Mouse (Mus musculus): ENCODE data around the gene Tsc2.

Tsc2 gene

GRCm38 (mm10) chr17:24646381-24646780 lies 14.0 kb upstream of the Tsc2 start:
- no peak for DNase-seq

DNA sequence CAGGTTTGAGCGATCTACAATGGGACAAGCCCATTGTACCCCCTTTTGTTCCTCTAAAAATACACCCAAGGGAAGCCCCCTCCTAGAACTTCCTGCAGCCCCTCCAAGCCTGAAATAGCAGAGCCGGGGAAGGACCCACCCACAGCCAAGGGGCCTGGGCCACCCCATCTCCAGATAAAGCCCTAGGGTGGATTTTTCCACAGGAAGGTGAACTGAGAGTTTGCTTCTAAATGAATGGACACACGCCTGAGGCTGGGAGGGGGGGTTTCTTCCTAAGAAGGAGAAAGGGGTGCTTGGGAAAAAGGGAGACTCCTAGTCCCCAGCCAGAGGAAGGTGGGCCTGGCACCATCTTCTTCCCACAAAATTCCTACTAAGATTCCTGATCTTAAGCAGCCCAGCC lies 13.5 kb upstream of the Tsc2 start:
- no peak for DNase-seq

DNA sequence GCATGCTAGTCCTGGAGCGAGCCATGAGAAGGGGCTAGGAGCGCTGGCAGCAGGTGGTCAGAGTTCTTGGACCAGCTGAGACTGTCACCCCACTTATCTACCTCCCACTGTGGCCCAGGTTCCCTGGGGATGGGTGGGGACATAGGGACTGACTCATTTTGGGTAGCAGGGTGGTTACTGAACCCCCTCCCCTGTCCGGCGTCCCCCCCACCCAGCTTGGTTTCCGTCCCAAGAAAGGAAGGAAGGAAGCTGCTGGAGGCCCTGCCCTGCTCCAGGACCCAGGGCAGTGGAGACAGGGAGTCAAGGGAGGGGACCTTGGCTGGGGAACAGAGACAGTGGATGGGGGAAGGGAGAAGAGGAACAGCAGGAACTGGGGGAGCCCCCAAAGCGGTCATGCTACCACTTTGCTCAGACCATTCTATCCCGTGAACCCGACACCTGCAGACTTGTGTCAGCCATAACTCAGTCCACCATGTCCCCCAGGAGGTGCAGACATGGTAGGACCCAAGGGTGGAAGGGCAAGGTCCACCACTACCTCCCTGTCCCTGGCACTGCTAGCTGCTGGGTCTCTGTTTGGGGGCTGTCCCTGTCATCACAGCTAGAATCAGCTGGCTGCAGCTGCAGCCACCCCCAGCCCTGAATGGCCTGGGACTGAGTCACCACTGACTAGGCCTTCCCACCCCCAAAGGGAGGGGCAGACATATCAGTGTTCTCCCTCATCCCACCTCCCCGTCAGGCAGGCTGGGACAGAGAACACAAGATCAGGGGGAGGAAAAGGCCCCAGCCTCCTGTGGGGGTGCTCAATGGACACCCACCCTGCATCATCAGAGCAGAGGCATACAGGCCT lies 12.7 kb upstream of the Tsc2 start:
- no peak for DNase-seq

DNA sequence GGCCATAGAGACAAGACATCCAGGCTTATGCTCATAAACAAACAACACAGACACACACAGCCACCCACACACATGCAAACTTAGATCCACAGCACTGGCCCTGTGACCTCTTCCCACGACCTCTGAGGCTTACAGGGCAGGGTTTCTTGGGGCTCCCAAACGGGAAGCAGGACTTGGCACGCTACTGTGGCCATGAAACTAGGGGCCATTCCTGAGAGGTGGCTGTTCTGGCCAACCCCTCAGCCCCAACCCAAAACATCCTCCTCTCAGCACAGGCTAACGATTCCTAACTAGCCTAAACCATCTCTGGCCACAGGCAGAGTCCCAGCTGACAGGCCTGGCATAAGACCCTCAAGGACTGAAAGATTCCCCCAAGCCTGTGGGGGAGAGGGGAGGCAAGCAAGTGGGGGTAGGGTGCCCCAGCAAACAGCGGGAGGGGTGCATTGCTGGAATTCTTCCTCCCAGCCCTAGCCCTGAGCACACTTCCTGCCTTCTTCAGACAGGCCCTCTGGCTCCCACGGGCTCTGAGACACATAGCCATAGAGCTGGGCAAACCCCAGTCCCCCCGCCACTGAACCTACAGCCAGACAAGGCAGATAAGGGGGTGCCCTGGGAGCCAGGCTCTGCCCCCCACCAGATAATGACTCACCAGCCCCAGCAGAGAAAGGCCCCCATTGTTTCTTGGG lies 11.7 kb upstream of the Tsc2 start:
- no peak for DNase-seq

GRCm38 (mm10) chr17:24642791-24643343 lies 10.4 kb upstream of the Tsc2 start:
- no peak for DNase-seq

- no peak for DNase-seq
Measured at GRCm38 (mm10) chr17:24641944-24642343, 9.5 kb upstream of the Tsc2 start.

GRCm38 (mm10) chr17:24640581-24640980 lies 8.2 kb upstream of the Tsc2 start:
- no peak for DNase-seq

GRCm38 (mm10) chr17:24640119-24640518 lies 7.7 kb upstream of the Tsc2 start:
- no peak for DNase-seq

DNA sequence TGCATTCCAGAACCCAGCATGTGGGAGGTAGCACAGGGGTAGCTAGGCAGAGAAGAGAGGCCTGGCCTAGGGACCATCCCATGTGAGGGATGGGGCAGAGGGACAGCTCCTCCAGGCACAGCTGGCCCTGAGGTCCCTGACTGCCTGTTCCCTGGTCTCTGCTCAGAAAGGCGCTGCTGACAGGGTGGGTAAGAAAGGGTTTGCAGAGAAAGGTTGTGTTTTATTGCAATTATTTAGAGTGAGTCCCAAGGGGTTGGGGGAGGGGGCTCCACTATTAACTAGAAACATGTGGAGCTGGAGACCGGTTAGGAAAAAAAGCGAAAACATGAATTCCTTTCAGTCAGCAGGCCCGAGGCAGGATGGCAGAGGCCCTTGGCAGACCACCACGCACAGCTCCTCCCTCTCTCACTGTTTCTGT lies 7.2 kb upstream of the Tsc2 start:
- DNase-seq, result no peak

DNA sequence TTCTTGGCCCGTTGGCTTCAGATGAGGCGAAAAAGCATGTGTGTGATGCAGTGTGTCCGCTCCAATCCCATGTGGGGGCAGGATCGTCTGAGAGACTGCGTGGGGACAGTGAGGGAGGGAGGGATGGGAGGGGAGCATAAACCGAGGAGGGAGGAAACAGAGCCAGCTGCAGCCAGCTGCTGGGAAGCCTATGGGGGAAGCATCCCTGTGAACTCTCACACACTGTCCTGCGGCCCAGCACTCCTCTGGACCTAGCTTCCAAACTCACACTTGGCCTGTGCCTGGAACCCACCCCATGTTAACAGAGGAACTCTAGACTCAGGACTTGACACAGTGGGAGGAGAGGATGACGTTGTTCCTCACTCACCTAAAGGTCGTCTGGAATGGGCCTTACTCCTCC lies 6.4 kb upstream of the Tsc2 start:
- no peak for DNase-seq

- DNase-seq, result no peak
Measured at GRCm38 (mm10) chr17:24638214-24638613, 5.8 kb upstream of the Tsc2 start.

DNA sequence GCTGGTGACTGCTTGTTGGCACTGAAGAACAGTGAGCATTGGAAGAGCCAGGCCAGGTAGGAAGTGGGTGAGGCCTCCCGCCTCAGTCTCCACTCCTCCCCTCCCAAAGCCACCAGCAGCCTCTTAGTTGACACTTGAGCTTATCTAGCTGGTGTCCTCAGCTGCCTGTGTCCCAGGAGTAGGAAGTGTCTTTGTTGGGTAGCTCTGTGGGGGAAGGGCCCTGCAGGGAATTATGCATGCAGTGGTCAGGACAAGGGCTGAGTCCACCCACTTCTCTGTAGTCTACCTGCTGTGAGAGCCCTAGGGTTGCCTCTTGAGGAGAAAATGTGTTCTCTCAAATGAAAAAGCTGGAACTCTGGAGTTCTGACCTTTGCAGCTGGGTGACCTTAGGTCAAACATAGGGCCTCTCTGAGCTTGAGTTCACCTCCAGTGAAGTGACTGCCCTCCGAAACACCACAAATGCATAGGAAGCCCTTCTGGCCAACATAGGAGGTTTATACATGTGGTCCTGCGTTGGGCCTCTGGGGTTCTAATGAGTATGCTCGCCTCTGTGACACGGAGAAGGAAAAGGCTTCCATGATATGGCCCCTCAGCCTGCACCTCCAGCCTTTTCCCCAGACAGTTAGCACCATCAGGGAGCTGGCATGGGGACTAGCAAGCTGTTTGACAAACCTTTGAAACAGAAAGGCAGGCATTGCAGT lies 4.5 kb upstream of the Tsc2 start:
- DNase-seq, result no peak

DNA sequence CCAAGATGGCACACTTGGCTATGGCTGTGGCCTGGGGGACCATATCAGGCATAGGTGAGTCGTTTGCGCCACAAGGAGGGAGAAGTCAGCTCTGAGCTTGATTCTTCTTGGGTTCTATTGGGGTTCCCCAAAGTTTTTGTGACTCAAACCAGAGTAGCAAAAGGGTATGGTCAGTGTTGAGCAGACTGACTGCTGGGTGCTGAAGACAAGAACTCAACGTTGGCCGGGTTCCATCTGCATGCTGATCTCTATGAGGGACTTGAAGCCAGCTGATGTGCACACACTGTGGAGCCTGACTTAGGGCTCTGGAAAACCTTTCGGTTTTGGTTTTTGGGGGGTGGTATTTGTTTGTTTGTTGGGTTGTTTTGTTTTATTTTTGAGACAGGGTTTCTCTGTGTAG lies 3.3 kb upstream of the Tsc2 start:
- DNase-seq, result no peak

DNA sequence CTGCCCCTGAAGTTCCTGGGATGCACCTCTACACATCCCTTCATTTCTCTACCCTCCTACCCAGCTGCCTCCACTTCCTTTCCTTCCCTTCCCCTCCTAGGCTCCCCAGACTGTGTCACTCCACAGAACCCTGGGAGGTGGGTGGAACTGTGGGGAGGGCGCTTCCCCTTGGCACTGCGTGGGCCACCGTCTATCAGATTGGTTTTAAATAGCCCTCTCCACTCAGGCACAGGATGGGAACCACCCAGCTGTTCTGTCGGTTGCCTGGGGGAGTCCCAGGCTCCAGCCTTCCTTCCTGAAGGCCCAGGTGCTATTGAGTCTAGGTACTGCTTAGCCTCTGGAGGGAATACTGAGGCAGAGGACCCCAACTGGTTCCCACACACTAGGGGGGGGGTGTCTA lies 2.6 kb upstream of the Tsc2 start:
- no peak for DNase-seq

DNA sequence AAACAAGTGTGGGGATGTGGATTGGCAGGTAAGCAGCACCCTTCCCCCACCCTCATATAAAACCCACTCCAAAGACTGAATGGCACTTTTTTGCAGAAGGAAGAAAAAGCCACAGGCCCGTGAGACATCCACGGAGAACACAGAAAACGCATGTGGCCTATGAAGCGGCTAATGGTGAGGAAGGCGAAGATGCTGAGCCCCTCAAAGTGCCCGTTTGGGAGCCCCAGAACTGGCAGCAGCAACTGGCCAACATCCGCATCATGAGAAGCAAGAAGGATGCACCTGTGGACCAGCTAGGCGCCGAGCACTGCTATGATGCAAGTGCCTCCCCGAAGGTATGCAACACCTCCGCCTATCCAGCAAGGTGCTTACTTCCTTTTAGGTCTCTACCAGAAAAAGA lies 1.4 kb upstream of the Tsc2 start:
- no peak for DNase-seq

GRCm38 (mm10) chr17:24632813-24633449 lies 501 bp upstream of the Tsc2 start:
- no peak for DNase-seq

DNA sequence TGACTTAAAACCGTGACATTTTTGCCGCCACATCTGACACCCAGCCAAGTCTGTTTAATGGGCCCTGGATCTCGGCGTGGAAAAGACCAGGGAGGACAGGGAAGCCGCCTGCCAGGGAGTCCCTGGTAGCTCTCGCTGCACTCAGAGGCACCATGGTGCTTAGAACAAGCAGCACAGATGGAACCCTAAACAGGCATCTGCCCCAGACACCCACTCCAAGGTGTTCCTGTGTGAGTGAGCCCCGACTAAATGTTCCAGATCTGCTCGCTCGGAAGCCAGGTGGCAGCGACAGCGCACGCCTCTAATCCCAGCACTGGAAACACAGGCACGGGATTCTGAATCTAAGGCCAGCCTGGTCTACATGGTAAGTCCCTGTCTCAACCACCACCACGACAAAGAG lies 2.4 kb downstream of the Tsc2 start:
- DNase-seq, result no peak

GRCm38 (mm10) chr17:24628646-24629045 lies 3.8 kb downstream of the Tsc2 start:
- DNase-seq, result peak; percentile 81

DNA sequence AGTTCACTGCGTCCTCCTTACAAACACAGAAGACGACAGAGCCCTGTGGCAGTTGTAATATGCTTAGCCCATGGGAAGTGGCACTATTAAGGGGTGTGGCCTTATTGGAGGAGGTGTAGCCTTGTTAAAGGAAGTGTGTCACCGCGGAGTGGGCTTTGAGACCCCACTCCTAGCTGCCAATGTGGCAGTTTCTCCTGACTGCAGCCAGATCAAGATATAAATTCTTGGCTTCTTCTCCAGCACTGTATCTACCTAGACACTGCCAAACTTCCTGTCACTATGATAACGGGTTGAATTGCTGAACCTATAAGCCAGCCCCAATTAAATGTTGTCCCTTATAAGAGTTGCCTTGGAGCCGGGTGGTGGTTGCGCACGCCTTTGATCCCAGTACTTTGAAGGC lies 7.0 kb downstream of the Tsc2 start:
- DNase-seq, result no peak

GRCm38 (mm10) chr17:24617561-24618194 lies 14.8 kb downstream of the Tsc2 start:
- no peak for DNase-seq

DNA sequence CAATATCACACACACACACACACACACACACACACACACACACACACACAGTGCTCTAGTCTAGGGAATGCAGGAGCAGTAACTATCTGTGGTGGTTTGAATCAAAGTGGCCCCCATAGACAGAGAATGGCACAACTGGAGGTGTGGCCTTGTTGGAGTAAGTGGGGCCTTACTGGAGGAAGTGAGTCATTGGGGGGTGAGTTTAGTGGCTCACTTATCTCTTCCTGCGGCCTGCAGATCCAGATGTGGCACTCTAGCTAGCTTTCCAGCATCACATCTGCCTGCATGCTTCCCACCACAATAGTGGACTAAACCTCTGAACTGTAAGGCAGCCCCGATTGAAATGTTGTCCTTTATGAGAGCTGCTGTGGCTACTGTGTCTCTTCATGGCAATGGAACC lies 21.7 kb downstream of the Tsc2 start:
- DNase-seq, result no peak

GRCm38 (mm10) chr17:24608874-24609273 lies 23.6 kb downstream of the Tsc2 start:
- no peak for DNase-seq

DNA sequence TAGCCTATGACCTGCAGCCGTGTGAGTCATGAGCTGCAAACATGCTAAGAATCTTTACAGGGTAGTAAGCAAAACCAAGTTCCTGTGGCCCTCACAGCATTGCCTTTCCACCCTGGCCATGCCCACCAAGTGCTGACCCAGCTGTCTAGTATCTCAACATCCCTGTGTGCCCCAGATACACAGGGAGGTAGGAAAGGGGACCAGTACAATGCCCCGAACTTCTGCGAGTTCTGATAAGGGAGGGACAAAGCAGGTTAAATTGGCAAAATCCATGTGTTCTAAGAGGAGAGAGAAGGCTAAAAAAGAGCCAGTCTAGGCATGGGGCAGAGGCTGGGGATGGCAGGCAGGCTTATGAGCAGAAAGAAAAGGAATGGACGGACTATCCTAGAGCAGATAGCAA lies 24.1 kb downstream of the Tsc2 start:
- DNase-seq, result no peak
